Mouse (Mus musculus) E14TG2a.4 (cell line): Measurements from ENCODE around the gene Vangl2.

Source experiments
- CTCF ChIP-seq: conservative IDR thresholded peaks from 2 replicates; pipeline ENCODE4 v1.5.1; 2014; ENCODE audit warnings: low read length
- POU5F1 ChIP-seq: IDR thresholded peaks from 2 replicates; pipeline ENCODE4 v1.6.1; 2014; ENCODE audit warnings: low read length, borderline replicate concordance

GRCm38 (mm10) chr1:172048241-172048734 is 20.0 kb upstream of the Vangl2 start:
- no peak for TF ChIP-seq POU5F1
- no peak for TF ChIP-seq CTCF
